Mouse (Mus musculus): ENCODE measurements around the gene Rtn4ip1. TPM values are rescaled to one million over a fixed set of nuclear protein-coding genes. Genes with fewer than 3 reads are reported as not detected.

Gene Rtn4ip1
- polyA plus RNA-seq, 1 experiment from 2014 or later = 10.9 TPM

DNA sequence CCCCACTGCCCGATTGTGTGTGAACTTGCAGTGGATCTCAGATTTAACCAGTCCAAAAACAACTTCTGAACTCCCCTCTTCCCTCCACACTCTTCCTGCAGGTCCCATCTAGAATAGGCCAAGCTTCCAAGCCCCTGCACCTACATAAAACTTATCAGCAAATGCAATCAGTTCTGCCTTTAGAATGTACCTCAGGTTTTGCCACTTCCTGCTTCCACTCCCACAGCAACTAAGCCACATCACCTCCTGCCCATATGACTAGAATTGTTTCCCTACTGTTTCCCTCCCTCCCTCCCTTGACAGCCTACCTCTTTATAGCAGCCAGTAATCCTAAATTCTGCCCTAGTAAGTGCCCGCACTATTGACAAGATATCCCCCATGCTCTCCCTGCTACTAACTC lies 82.3 kb downstream of the Rtn4ip1 start:
- Histone ChIP-seq H3K4me1 (ENCODE audit: control insufficient read depth, insufficient read depth, low read length) (no peaks in the 10 kb centered on the region), H3K27me3 (ENCODE audit: control insufficient read depth, insufficient read depth, low read length) (no peaks in the 10 kb centered on the region), H3K4me3 (ENCODE audit: low read depth, low read length) (no peak overlapping the region), H3K27ac (ENCODE audit: low read length) (no peak overlapping the region), H3K36me3 (ENCODE audit: control insufficient read depth, insufficient read depth, low read length) (no peaks in the 10 kb centered on the region), H3K9ac (replicated peaks; ENCODE audit: low read depth, low read length) (no peak overlapping the region), H3K9me3 (ENCODE audit: control insufficient read depth, low read depth, low read length) (no peaks in the 10 kb centered on the region), H3K4me2 (replicated peaks; ENCODE audit: low read depth, low read length) (no peak overlapping the region)
- 84% methylated on average over 2 of the region's 2 CpGs for WGBS
- ATAC-seq (ENCODE audit: insufficient number of reproducible peaks, insufficient read depth, low FRiP score, low read depth) = no peak

DNA sequence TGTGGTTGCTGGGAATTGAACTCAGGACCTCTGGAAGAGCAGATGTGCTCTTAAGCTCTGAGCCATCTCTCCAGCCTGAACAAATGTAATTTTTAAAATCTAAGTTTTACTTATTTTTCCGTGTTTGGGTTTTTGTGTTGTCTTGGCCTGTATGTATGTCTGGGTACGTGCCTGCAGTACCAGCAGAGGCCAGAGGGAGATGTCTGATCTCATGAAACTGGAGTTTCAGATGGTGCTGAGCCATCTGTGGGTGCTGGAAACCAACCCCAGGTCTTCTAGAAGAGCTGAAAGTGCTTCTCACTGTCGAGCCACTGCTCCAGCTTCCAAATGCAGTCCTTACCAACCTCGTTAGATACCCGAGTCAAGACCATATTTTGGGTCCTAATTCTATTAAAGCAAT lies 89.7 kb downstream of the Rtn4ip1 start:
- H3K9me3 ChIP-seq (ENCODE audit: control insufficient read depth, low read depth, low read length) = no peaks in the 10 kb centered on the region
- no peaks in the 10 kb centered on the region for H3K4me1 ChIP-seq (ENCODE audit: control insufficient read depth, insufficient read depth, low read length)
- H3K27me3 ChIP-seq (ENCODE audit: control insufficient read depth, insufficient read depth, low read length) = no peaks in the 10 kb centered on the region
- no peak for ATAC-seq (ENCODE audit: insufficient number of reproducible peaks, insufficient read depth, low FRiP score, low read depth)
- no peak overlapping the region for H3K9ac ChIP-seq (replicated peaks; ENCODE audit: low read depth, low read length)
- H3K4me2 ChIP-seq (replicated peaks; ENCODE audit: low read depth, low read length) = no peak overlapping the region
- no peaks in the 10 kb centered on the region for H3K36me3 ChIP-seq (ENCODE audit: control insufficient read depth, insufficient read depth, low read length)
- WGBS = 97% methylated on average over 5 of the region's 5 CpGs
- H3K27ac ChIP-seq (ENCODE audit: low read length) = no peak overlapping the region
- H3K4me3 ChIP-seq (ENCODE audit: low read depth, low read length) = no peak overlapping the region

DNA sequence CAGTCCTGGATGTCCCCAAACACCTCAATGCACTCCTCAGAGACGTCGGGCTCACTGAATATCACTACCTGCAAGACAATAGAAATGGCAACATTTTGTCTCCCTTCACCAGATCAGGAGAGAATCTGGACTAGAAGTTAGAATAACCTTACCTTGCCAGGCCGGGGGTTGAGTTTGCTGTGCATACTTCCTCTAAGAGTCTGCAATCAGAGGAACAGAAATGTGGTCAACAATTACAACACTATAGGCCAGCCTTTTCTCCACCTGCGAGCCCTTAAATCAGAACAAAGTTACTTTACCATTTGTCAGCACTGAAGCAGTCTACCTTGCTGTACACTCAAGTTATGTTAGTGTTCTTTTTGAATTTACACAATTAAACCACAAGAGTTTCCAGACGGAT lies 90.9 kb downstream of the Rtn4ip1 start:
- Histone ChIP-seq H3K9me3 (ENCODE audit: control insufficient read depth, low read depth, low read length) (no peaks in the 10 kb centered on the region), H3K27me3 (ENCODE audit: control insufficient read depth, insufficient read depth, low read length) (no peaks in the 10 kb centered on the region), H3K27ac (ENCODE audit: low read length) (no peak overlapping the region), H3K4me3 (ENCODE audit: low read depth, low read length) (no peak overlapping the region), H3K36me3 (ENCODE audit: control insufficient read depth, insufficient read depth, low read length) (no peaks in the 10 kb centered on the region), H3K9ac (replicated peaks; ENCODE audit: low read depth, low read length) (no peak overlapping the region), H3K4me1 (ENCODE audit: control insufficient read depth, insufficient read depth, low read length) (no peaks in the 10 kb centered on the region), H3K4me2 (replicated peaks; ENCODE audit: low read depth, low read length) (no peak overlapping the region)
- ATAC-seq (ENCODE audit: insufficient number of reproducible peaks, insufficient read depth, low FRiP score, low read depth) = no peak
- 83% methylated on average over 5 of the region's 5 CpGs for WGBS

DNA sequence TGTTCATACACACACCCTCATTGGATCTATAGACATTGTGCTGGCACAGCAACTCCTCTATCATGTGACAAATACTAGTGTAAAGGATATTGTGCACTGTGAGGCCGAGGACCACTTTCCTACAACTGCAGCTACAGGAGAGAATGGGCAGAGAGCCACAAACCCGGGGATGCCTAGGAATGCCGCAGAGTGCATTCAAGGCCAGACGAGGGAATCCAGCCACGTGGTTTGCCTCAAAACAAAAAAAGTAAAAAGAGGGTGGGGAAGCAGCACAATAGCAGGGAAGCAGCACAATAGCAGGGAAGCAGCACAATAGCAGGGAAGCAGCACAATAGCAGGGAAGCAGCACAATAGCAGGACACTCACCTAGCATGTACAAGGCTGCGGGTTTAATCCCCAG lies 91.6 kb downstream of the Rtn4ip1 start:
- Histone ChIP-seq H3K9ac (replicated peaks; ENCODE audit: low read depth, low read length) (no peak overlapping the region), H3K27me3 (ENCODE audit: control insufficient read depth, insufficient read depth, low read length) (no peaks in the 10 kb centered on the region), H3K36me3 (ENCODE audit: control insufficient read depth, insufficient read depth, low read length) (no peaks in the 10 kb centered on the region), H3K4me2 (replicated peaks; ENCODE audit: low read depth, low read length) (no peak overlapping the region), H3K27ac (ENCODE audit: low read length) (no peak overlapping the region), H3K4me1 (ENCODE audit: control insufficient read depth, insufficient read depth, low read length) (no peaks in the 10 kb centered on the region), H3K9me3 (ENCODE audit: control insufficient read depth, low read depth, low read length) (no peaks in the 10 kb centered on the region), H3K4me3 (ENCODE audit: low read depth, low read length) (no peak overlapping the region)
- WGBS = 40% methylated on average over 6 of the region's 6 CpGs
- no peak for ATAC-seq (ENCODE audit: insufficient number of reproducible peaks, insufficient read depth, low FRiP score, low read depth)

DNA sequence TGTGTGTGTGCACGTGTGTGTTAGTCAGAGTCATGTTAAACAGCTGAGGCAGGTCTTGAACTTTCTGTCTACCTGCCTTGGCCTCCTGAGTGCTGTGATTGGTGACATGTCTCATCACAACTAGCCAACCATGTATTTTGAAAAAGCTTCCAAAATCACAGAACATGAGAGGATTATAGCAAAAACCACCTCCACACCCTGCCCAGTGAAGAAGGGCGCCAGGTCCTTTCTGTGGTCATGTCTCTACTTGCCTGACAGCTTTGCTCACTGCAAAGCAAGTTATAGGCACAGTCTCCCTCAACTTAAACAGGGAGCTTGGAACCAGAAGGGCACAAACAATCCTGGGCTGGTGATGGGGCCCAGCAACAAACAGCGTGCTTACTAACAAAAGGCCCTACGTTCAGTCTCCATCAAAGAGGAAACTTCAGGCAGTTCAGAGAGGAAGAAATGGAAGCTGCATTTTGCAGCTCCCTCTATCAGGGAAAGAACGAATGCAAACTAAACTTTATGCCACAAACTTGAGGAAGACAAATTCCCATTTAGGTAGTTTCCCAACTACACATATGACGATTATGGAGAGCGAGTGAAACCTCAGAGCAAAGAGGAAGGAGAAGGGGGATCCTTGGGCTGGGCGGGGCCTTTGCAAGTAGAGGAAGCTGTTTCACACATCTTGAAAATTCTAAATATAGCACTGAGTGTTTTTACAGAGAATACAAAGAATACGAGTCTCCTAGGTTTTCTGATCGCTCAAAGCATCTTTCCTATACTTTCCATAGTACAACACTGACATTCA lies 94.4 kb downstream of the Rtn4ip1 start:
- Histone ChIP-seq H3K36me3 (ENCODE audit: control insufficient read depth, insufficient read depth, low read length) (no peaks in the 10 kb centered on the region), H3K27me3 (ENCODE audit: control insufficient read depth, insufficient read depth, low read length) (no peaks in the 10 kb centered on the region), H3K4me1 (ENCODE audit: control insufficient read depth, insufficient read depth, low read length) (no peaks in the 10 kb centered on the region), H3K4me2 (replicated peaks; ENCODE audit: low read depth, low read length) (no peak overlapping the region), H3K9me3 (ENCODE audit: control insufficient read depth, low read depth, low read length) (no peaks in the 10 kb centered on the region), H3K9ac (replicated peaks; ENCODE audit: low read depth, low read length) (no peak overlapping the region), H3K4me3 (ENCODE audit: low read depth, low read length) (no peak overlapping the region), H3K27ac (ENCODE audit: low read length) (no peak overlapping the region)
- ATAC-seq (ENCODE audit: insufficient number of reproducible peaks, insufficient read depth, low FRiP score, low read depth) = no peak
- WGBS = 78% methylated on average over 10 of the region's 10 CpGs

DNA sequence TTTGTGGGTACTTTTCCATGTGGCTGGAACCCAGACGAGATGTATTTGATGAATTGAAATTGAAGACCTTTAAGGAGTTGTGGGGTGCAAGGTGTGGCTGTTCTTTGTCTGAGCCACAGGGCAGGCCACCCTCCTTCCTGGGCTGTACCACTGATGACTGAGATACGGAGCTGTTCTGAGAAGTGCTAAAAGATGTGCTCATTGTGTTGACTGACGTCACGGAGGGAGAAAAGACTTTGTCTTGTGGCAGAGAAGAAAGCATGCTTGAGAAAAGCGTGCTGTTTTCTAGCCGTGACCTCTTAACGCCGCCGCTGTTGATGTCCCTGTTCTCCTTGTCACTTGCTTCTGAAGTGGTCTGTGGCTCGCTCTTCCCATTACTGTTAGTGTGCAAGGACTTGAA lies 95.7 kb downstream of the Rtn4ip1 start:
- no peak overlapping the region for H3K9ac ChIP-seq (replicated peaks; ENCODE audit: low read depth, low read length)
- WGBS = 79% methylated on average over 10 of the region's 10 CpGs
- ATAC-seq (ENCODE audit: insufficient number of reproducible peaks, insufficient read depth, low FRiP score, low read depth) = no peak

DNA sequence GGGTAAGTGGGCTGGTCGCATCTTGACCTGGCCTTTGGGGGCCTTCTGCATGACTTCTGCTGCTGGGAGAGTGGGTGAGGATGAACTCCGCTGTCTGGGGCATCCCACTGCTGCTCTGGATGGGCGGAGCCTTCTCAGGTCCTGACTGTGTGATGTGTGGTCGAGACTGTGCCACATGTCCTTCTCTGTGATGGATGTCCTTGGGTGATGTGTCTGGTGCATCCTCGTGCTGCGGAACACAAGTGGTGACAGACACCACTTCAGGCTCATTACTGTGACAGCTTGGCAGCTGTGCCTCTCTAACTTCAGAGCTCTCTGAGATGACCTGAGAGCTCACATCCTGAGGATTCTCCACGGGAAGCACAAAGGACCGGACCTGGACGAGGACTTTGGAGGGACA lies 96.4 kb downstream of the Rtn4ip1 start:
- Histone ChIP-seq H3K9me3 (ENCODE audit: control insufficient read depth, low read depth, low read length) (no peaks in the 10 kb centered on the region), H3K36me3 (ENCODE audit: control insufficient read depth, insufficient read depth, low read length) (no peaks in the 10 kb centered on the region), H3K4me3 (ENCODE audit: low read depth, low read length) (no peak overlapping the region), H3K9ac (replicated peaks; ENCODE audit: low read depth, low read length) (no peak overlapping the region), H3K4me2 (replicated peaks; ENCODE audit: low read depth, low read length) (no peak overlapping the region), H3K27me3 (ENCODE audit: control insufficient read depth, insufficient read depth, low read length) (no peaks in the 10 kb centered on the region), H3K4me1 (ENCODE audit: control insufficient read depth, insufficient read depth, low read length) (peaks cover 3% of the 10 kb centered on the region; the same call in 1 of the 2 replicates), H3K27ac (ENCODE audit: low read length) (no peak overlapping the region)
- ATAC-seq (ENCODE audit: insufficient number of reproducible peaks, insufficient read depth, low FRiP score, low read depth) = no peak
- 69% methylated on average over 9 of the region's 9 CpGs for WGBS

More for the DNA sequence above, 95.7 kb downstream of the Rtn4ip1 start:
- no peaks in the 10 kb centered on the region for H3K9me3 ChIP-seq (ENCODE audit: control insufficient read depth, low read depth, low read length)
- H3K4me3 ChIP-seq (ENCODE audit: low read depth, low read length) = no peak overlapping the region
- no peak overlapping the region for H3K4me2 ChIP-seq (replicated peaks; ENCODE audit: low read depth, low read length)
- no peaks in the 10 kb centered on the region for H3K36me3 ChIP-seq (ENCODE audit: control insufficient read depth, insufficient read depth, low read length)
- no peaks in the 10 kb centered on the region for H3K4me1 ChIP-seq (ENCODE audit: control insufficient read depth, insufficient read depth, low read length)
- H3K27ac ChIP-seq (ENCODE audit: low read length) = no peak overlapping the region
- no peaks in the 10 kb centered on the region for H3K27me3 ChIP-seq (ENCODE audit: control insufficient read depth, insufficient read depth, low read length)

DNA sequence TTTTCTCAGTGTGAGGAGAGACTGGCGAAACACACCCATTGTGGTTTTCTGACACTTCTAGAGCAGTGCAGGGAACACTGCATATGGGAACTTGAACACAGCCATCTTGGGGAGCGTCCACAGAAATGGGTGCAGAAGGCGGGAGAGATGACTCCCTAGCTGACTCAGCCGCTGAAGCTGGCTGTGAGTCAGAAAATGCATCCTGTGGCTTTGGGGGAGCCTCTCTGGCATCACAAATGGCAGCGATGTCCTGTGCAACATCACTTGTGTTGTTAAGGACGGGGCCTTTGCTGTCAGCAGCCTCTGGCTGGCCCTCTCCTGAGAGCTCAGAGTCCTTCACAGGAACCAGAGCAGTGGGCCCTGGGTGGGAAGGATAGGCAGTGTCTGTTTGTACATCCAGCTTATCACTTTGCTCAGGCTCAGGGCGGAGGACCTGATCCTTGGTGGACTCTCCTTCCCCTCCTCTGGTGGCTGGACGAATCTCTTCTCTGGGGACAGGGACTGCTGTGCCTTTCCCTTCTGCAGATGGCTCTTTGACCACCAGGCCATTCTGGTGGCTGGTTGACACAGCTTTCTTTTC lies 97.0 kb downstream of the Rtn4ip1 start:
- Histone ChIP-seq H3K9ac (replicated peaks; ENCODE audit: low read depth, low read length) (no peak overlapping the region), H3K36me3 (ENCODE audit: control insufficient read depth, insufficient read depth, low read length) (no peaks in the 10 kb centered on the region), H3K9me3 (ENCODE audit: control insufficient read depth, low read depth, low read length) (no peaks in the 10 kb centered on the region), H3K4me2 (replicated peaks; ENCODE audit: low read depth, low read length) (no peak overlapping the region), H3K27me3 (ENCODE audit: control insufficient read depth, insufficient read depth, low read length) (no peaks in the 10 kb centered on the region), H3K4me3 (ENCODE audit: low read depth, low read length) (no peak overlapping the region), H3K4me1 (ENCODE audit: control insufficient read depth, insufficient read depth, low read length) (peaks cover 6% of the 10 kb centered on the region; the same call in 1 of the 2 replicates), H3K27ac (ENCODE audit: low read length) (no peak overlapping the region)
- WGBS = 79% methylated on average over 8 of the region's 8 CpGs
- ATAC-seq (ENCODE audit: insufficient number of reproducible peaks, insufficient read depth, low FRiP score, low read depth) = no peak
